Mouse (Mus musculus) heart, adult 10 weeks (tissue): Measurements from ENCODE around the gene Thoc3. TPM values are rescaled to one million over a fixed set of nuclear protein-coding genes. Genes with fewer than 3 reads are reported as not detected.

Experiments
- polyA plus RNA-seq: library from polyadenylated mRNA; stranded (reverse); fragments of 350-450 nt; fragmentation: Illumina TruSeq; extraction: RNeasy Lipid Tissue Mini Kit (QIAGEN cat#74804); gene quantifications from one replicate; pipeline ENCODE4 v1.2.3, GENCODE M21; 2014; ENCODE audit warnings: low read depth, low replicate concordance

The Thoc3 gene
- polyA plus RNA-seq = 16.4 TPM

DNA sequence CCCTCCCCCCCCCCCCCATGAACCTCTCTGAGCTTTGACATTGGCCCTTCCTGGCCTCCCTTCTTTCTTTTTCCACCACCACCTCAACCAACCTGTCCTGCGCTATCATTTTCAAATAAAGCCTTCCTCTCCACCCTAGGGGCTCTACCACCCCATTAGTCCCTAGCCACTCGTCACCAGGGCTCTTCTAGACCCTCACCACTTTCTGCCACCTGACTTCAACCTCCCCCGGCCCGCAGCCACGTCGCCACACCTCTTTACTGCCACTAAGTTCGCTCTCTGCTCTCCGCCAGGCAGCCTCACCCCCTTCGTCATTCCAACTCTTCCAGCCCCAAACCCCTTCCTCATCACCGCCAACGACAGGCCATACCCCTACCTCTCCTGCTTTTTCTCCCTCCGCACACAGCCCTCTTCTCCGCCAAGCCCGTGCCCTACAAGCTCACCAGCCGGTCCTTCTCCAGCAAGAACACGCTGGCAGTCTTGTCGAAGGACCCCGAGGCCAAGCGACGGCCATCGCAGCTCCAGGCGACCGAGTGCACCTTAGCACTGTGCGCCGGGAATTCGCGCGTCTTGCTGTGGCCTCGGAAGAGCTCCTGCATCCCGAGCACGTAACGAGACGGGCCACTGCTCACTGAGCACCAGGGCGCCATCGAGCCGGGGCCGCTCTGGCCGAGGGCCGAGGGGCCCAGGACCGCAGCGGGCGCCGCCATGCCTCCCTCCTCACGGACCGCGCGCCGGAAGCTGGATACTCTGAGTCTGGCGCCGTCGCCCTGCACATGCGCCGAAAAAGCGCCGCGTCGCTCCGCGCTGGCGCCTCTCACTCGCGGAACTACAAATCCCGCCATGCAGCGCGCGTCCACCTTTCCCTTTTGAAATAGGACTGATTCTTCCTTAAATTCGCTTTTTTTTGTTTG, at the start of gene Thoc3:
Gene Thoc3, minus strand, starts transcription at position 752 of the 914 bp plus-strand sequence.

DNA sequence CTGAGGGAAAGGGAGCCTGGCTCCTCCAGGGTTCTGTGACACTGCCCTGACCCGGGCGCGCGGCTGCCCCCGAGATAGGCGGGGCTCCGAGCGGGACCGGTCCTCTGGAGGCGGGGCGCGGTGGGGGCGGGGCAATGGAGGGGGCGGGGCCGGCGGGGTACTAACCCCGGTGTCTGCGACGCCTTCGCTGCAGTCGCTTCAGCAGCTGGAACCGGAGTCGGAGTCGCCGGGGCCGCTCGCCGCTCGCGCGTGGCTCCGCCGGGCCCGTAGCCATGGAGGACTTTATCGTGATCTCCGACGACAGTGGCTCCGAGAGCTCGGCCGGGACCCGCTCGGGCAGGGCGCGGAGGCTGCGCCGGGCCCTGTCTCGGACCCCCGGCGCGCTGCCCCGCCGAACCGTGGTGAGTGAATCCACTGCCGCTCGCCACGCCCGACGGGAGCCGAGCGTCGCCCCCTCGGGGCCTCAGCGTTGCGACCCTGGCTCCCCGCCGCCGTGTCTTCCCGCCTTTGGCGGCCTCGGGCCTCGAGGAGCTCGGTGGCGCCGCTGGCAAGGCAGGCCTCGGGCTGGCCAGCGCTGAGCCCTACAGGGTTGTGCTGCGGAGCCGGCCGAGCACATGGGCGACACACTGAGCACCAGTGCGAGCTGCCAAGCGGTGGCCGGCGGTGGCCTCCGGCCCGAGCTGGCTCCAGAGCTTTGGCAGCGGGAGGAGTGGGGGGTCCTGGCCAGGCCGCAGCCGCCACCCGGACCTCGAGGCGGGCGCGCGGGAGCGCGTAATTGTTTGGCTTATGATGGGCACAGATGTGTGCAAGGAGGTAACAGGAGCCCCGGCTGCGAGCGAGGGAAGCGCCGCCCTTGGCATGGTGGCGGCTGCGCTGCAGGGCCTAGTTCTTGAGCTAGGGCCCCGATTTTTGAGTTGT, 35.2 kb upstream of the Thoc3 start, which contains the start of gene Simc1:
Gene Simc1, plus strand, starts transcription at position 176 of the 918 bp plus-strand sequence.

Other genes with a start within 250 kb of the Thoc3 start
- 2.0 TPM for gene Cplx2, start 97.5 kb downstream of the Thoc3 start, polyA plus RNA-seq
- gene Simc1, start 34.9 kb upstream of the Thoc3 start, polyA plus RNA-seq = 3.4 TPM
- gene 4833439L19Rik, start 96.6 kb upstream of the Thoc3 start, polyA plus RNA-seq = 111 TPM
- gene Arl10, start 106.2 kb upstream of the Thoc3 start, polyA plus RNA-seq = 6.3 TPM
- gene Nop16, start 121.2 kb upstream of the Thoc3 start, polyA plus RNA-seq = 21.3 TPM
- gene Higd2a, start 121.4 kb upstream of the Thoc3 start, polyA plus RNA-seq = 199 TPM
- 65.5 TPM for gene Cltb, start 142.5 kb upstream of the Thoc3 start, polyA plus RNA-seq
- 15.1 TPM for gene Faf2, start 152.9 kb upstream of the Thoc3 start, polyA plus RNA-seq
- gene Rnf44, start 225.1 kb upstream of the Thoc3 start, polyA plus RNA-seq = 37.2 TPM
- not detected for gene Cdhr2, start 232.6 kb upstream of the Thoc3 start, polyA plus RNA-seq